Mouse (Mus musculus) skeletal muscle tissue, adult 2 months (tissue): ENCODE measurements around the gene Slx4ip.
"Not testable (repeated sequence)": the region's sequence is repeated elsewhere in the genome, so short reads cannot be mapped to it uniquely, and the experiment has no call there.

Experiments used
- DNase-seq: peaks from one replicate; pipeline ENCODE4 v3.0.0-alpha.2; 2012; ENCODE audit warnings: low read depth, low spot score

Gene Slx4ip

DNA sequence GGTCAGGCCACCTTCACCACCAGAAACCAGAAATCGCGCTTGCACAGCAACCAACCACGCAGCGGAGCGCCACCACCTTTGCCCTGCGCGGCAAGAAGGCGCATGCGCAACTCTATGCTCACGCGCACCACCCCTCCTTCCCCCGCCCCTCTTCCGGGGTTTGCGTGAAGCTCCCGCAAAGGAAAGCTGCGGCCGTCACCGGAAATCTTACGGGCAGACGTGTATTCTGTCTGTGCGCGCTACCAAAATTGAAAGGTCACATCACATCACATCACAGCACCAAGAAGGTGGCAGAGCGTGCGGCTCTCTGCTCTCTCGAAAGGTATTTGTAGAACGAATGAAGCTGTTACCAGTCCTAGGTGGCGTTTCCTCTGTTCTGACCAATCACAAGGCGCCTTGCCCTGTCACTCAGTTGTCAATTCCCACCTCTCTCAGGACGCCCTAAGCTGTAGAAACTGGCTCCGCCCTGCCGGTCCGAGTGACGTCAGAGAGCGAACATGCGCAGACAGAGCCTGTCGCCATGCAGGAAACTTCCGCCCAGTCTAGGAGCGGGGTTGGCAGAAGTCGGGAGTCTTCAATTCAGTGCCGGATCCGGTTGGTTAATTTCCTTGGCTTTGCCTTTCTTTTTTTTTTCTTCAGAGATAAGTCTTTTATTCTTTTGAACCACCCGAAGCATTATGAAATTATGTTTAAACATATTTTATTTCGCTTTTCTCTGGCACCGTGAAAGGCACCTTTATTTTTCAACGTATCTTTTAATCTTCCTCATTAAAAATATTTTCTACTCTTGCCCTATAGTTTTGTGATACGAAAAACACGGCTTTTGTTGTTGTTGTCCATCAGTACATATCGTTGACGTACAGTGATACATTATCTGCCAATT, at the start of gene Slx4ip, which contains the start of the genes AL731706.1 and Mkks:
Slx4ip (plus strand) TSS at position 151 of the 883 bp plus-strand sequence.
AL731706.1 (minus strand) TSS at position 322 of the 883 bp plus-strand sequence.
Mkks (minus strand) TSS at position 322 of the 883 bp plus-strand sequence.
- peak; percentile 100 for DNase-seq

DNA sequence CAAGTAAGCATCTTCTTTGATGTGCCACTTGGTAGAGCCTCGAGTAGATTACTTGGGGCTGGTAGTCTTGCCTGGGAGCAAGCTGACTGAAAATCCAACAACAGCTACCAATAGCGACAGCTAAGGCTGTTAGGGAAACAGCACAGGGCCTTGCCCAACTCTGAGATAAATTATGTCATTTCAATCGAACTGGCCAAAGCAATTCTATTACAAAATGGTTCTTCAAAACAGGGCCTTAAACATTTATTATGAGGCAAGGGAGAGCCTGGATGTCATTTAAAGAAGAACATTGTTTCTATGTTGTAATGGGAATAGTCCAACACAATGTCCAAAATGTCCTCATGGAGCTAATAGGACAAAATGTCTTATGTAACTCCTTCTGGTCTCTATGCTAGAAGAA, 40.7 kb upstream of the Slx4ip start:
- no peak for DNase-seq

DNA sequence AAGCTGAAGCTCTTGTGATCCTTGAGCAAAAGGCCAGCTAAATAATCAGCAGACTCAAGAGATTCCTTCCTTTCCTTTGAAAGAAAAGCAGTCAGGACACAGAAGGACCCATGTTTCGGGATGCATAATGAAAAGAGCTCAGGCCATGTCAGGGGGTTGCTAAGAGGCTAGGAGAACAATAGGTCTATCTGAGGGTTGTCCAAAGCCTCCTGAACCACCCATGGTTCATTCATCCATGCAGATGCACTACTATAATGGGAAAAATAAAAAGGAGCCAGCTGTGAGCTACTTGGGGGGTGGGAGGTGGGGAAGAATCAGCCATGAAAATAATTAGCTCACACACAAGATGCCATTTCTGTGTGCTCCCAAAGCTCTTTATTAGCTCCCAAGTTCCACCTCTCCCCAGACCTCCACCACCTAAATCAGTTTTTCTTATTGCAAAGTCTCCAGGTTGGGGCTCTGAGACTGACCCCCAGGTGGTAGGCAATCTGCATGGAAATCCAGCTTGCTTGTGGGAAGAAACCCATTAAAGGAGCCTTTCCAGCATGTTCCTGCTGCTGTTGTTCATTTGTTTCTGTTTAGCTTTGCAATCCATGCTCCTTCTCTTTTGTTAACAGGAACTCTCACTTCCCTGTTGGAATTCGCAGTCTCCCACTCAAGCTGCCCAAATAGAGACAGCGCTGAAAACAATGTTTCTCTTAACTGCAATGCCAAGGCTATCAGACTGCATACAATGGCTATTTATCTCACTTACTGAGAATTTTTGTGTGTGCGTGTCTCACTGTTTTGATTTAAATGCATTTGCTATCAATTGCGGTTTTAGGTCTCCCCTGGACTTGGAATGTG, 36.3 kb upstream of the Slx4ip start:
- DNase-seq, result no peak

DNA sequence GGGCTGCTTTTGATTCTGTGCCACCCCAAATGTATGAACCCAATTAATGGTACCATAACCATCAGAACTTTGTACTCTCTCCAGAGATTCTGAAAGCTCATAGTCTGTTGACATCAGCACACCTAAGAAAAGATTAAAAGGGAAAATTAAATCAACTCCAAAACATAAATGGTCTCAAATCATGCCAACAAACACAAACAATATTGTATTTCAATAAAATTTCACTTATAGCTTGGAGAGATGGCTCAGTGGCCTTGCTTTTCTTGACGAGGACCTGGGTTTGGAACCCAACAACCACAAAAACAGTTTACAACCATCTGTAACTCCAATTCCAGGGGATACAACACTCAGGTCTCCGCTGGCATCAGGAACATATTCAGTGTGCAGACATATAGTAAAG, 5.4 kb upstream of the Slx4ip start, which contains the start of gene AL731706.2:
AL731706.2 (minus strand) TSS at position 101 of the 400 bp plus-strand sequence.
- DNase-seq, result no peak

DNA sequence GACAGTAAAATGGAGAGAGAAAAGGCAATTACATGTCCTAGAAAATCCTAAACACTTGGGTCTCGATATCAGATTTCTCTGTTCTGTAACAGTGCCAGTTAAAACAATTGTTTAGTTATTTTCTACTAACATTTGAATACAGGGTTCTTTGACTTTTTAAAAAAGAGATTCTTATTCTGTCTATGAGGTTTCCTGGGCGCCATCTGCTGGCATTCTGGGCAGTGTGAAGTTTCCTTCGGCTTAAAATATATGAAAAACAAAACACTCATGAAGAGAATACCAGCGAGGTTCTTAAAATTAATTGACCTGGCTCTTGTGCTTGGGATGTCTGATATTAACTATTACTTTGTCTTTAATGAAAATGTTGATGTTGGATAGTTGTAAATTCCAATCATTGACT, 4.2 kb upstream of the Slx4ip start:
- DNase-seq, result no peak

DNA sequence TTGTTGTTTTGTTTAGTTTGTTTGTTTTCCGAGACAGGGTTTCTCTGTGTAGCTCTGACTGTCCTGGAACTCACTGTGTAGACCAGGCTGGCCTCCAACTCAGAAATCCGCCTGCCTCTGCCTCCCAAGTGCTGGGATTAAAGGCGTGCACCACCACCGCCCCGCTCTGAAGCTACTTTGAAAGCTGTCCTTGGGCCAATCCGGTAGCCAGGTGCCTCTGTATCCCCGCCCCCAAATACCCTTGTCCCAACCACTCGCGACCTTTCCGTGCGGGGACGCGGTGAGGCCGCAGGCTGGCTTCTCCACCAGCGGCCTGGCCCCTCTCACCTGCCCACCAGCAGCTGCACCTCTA, 326 bp upstream of the Slx4ip start:
- DNase-seq, result not testable (repeated sequence)

DNA sequence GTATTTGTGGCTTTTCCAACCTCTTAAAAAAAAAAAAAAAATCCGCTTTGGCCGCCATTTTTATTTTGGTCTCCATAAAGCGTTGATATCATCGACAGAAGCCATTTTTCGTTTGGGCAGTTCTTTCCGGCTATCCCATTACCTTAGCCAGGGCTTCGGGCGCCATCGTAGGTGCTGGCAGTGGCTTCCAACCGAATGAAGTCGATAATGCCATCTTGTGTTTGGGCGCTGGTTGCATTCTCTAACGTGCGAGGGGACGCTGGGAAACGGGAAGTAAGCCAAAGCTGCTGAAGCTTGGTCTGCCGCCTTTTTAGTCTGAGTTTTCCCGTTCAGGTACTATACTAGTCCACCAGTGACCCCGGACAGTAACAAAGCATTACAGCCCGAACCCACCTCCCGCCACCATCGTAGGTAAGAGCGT, 943 bp downstream of the Slx4ip start:
- DNase-seq, result peak; percentile 98

DNA sequence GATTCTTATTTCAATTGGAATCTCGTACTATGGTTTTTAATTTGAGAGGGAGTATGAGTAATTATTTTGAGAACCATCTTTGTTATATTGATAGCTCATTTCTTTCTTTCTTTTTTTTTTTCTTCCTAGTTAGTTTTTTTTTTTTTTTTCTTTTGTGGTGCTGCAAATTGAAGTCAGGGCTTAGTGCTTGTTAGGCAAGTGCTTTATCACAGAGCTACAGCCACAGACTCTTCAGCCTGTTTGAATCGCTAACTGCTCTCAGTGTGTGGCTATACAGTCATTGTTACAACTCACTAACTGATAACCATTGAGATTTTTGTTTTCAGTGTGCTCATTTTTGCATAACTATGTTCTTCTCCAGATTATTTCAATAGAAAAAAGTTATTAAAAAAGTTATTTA, 3.5 kb downstream of the Slx4ip start:
- DNase-seq, result no peak

DNA sequence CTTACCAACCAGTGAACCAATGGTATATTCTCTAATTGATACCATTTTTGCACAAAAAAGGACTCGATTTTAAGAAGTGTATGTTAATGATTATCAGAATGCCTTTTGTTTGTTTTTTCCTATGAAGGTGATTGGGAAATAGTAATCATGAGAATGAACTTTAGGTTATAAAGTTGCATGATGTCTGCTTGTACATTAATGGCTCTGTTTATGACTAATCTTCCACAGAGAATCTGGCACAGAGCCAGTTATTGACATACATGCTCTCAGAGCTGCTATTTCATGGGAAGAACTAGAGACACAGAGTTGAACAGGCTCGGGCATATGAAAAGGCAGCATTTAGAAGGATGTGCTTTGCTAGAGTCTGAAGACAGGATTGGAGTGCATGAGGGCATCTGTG, 5.1 kb downstream of the Slx4ip start:
- DNase-seq, result no peak

DNA sequence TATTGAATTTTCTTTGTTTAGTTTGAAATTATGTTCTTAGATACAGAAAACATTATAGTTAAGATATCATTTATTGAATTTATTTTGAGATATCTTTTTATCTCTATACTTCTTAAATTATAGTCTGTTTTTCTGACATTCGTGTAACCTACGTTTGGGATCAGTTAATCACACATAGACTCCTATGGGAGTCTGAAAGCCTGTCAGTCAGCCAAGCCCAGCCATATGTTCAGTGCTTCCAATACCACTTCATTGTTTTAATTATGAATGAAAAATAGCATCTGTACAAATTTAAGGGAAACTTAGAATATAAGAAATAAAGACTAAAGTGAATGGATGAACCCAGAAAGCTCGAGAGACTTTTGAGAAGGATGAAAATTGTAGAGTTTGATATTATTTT, 17.6 kb downstream of the Slx4ip start:
- DNase-seq, result no peak

DNA sequence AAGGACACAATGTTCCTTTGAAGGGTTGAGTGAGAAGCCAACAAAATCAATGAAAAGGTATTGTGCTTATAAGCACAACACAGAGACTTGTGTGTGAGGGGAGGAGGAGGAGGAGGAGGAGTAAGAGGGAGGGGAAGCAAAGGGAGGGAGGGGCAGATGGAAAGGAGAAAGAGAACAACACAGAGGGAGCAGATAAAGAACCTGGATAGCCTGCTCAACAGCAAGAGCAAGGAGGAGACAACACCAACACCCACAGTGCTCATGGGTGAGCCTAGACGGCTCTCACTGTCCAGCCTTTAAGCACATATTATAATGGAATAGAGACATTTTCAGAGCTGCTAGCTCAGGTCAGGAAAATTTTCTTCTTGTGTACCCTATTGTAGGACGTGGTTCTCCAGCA, 18.3 kb downstream of the Slx4ip start:
- DNase-seq, result no peak

DNA sequence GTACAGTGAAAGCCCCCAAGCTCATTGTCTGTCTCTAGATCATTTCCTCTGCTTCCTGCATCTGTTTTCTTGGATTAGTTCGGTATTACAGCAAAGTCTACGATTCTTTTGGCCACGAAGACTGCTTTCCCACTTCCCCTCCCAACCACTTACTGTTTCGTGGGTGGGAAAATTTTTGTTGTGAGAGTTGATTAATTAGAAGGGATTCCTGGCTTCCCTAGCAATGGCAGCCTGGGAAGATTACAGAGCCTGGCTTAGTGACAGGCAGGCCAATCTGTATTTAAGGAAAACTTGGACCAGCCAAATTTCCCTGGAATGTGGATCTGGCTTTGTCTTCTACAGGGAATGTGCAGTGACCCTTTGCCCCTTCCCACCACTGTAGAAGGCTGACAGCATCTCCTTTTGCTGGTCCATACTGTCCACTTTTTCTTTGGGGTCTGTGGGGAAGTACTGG, 21.0 kb downstream of the Slx4ip start:
- DNase-seq, result no peak

DNA sequence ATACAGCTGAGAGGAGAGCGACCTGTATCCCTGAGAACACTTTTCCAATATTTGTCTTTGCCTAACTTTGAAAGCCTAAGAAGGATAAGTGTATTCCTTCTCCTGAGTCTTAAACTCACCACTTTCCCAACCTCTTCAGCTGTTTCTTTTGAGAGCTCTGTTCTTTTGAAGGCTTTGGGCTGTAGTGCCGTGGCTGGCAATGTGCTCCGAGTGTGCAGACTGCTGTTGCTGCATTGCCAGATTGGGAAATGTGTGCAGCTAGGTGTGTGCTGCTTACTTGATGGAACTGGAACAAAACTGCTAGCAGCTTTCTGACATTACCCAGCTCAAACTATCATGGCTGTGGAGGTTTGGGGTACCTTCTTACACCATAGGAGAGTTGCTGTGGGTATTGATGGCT, 22.0 kb downstream of the Slx4ip start:
- DNase-seq, result no peak

DNA sequence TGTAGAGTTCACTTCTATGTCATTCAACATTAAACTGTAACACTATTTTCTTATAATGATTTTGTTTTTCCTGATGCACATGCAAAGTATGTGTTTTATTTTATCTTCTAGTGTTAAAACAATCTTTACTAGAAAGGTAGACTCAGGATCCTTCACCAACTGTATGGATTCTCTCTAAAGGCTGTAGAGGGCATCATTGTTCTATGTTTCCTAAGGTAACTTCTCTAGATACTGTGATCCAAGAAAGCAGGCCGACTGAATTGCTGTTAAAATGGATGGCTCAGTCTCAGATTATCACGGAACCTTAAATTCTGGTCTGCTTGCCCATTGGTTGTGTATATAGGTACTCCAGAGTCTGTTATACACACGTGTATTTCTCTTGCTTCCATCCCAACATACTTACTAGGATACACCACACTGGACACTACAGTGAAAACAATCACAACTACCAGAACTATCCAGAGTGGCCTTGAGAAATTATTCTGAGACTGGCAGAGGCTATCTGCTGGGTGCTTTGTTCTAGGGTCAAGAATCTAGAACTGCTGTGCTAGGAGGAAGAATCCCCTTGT, 23.4 kb downstream of the Slx4ip start:
- DNase-seq, result no peak

DNA sequence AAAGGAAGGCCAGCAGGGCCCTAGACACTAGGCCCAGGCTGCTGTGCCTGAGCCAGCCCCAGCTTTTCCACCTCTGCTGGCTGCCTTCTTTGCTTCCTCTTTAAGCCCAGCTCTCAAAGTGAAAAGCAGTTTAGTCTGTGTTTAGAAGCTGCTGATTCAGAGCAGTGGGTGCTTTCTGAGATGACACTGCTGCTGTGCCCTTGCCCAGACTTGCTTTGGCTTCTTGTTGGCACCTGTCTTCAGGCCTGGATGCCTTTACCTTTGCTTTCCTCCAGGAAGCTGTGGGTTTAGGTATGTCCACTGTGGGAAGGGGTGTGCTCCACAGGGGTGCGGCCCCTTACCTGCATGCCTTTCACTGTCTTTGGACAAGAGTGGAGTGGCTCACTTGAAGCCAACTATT, 28.4 kb downstream of the Slx4ip start:
- DNase-seq, result no peak

DNA sequence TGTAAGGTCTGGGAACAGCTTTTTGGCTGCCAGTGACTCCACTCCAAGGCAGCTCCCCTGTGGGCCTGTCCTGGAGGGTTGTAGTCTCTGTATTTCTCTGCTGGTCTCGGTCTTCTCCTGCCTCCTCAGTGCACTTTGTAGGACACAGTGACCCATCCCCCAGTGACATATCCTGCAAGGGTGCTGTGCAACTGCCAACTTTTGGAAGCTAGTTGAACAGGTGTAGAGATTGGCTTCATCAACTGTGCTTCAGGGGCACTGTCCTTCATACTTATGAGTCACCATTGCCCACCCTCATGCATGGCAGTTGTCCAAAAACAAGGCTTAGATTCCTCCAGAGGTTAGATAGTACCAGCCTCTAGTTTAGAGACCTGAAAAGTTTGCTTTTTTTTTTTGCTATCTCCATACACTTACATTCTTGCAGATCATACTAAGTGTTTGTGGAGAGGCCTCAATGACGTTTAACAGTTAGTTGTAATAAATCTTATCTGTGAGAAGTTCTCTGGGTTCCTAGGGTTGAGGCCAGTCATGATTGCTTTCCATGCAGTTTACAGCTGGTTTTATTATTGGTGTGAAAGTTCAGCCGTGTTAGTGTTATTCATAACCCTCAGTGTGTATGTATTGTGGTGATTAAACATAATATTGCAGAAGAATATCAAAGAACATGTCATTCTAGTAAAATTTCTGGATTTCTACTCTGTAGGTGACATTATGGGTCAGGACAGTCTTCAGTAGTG, 29.4 kb downstream of the Slx4ip start:
- DNase-seq, result peak; percentile 29

DNA sequence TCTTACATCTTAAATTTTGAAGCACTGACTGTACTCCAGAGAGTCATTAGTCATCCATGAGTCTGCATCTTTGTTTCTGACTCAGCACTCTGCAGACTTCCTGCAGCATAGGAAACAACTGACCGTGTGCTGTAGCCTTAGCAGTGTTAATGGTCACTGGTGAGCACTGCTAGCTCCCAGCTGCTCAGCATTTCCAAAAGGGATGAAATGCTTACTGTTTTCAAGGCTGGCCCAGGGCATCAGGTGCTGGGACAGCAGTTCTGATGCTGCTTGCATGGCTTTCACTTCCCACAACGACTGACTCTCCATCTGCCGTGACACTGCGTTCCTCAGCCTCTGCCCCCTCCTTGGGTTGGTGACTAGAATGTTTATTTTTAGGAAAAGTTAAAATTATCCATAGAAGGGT, 30.0 kb downstream of the Slx4ip start:
- peak; percentile 39 for DNase-seq

DNA sequence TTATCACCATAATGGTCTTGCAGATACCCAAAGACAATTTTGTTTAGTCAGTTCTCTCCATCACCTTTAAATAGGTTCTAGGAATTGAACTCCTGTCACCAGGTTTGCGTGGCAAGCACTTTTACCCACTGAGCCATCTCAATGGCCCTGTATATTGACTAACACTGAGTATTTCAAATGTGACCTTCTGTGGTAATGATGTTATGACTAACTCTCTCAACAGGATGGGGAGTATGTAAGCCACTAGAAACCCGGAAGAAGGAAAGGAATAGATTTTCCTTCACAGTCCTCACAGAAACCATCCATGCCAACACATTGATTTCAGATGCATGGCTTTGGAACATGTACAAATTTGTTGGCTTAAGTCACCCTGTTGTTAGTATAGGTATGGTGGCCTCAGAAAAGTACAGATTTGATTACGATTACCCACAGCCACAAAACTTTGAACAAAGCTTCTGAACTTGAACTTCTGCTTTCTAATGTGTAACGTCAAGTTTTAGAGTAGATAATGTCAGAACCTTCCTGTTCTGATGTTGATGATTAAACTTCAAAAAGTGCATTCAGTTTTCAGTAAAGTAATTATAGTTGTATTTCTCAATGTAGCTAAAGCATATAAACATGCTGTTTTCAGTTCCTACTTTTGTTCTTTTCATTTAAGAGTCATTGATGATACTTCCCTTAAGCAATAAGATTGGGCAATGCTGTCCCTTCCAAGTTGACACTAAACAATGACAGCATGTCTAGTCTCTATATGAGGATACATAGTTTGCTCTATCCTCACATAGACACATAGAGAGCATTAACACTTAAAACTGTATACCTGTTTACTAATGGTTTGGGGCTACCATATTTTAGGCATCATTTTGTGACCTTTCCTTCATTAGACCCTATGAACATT, 45.6 kb downstream of the Slx4ip start:
- DNase-seq, result no peak

DNA sequence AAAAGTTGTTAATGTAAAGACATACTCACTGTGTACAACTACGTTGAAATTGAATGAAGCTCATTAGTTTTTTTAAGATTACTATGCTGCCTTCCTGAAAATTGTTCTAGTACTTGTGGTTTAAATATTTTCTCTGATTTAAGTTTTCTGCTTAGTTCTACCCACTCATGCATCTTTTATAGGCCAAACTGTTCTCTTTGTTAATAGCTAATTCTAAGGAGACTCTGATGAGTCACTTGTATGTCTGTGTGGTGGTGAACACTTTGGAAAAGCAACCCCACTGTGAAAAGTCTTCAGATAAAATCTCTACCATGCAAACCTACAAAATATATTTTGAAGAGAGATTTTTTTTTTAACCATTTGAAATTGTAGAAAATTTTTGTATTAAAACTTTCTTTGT, 47.2 kb downstream of the Slx4ip start:
- DNase-seq, result no peak

DNA sequence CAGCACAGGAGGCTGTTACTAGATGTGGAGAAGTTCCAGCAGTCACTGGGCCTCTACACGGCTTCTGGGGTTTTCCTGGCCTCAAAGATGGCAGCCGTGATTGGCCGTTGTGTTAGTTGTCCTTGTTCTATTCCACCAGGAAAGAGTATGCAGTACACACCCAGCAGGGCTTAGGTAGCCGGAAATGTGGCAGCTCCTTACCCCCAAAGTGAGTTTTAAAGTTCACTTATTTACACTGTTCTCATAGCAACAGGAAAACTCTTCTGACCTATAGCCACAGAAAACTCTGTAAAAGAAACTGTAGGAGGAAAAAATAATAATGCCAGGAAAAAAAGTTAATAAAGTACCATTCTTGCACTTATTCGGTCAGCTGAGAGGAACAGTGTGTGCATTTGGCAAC, 55.3 kb downstream of the Slx4ip start:
- no peak for DNase-seq
